Mouse (Mus musculus) left cerebral cortex, adult 9 months (tissue): ENCODE results near the gene Elf4.

Experiments
- DNase-seq, 2 experiments: peaks; one replicate each; pipeline ENCODE4 v3.0.0; 2022; ENCODE audit warnings: low spot score in 2 of 2

Elf4 gene

DNA sequence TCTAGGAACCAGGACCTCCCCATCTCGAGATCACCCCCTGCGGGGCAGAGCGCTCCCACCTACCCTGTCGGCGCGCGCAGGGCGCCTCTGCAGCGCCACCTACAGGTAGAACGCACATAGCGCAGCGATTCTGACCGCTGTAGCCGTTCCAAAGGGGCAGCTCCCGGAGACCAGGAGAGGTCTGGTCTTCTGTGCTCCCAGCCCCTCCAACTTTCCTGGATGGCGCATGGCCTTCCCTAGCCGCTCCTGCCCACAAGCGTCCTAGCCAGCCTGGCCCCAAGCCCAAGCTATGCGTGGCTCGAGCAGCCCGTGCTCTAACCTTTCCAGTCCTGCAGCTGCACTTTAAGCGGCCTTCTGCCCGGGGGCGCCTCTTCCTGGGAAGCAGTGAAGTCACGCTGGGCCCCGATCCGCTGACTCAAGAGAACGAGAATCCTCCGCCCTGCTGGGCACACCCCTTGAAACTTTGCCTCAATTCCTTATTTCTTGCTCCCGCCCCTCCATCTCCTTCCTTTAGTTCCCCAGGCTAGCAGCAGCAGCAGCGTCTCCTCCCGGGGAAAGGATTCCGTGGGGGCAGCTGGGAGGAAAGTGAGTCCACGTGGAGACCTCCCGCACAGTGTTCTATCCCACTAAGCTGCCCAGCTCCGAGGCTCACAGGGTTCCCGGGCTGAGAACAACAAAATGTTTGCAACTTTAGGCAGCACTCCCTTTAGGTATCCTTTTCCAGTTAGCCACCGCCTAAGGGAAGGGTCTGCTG is at the start of gene Elf4:
Gene Elf4 (minus strand): TSS at position 379 of the 754 bp plus-strand sequence.
- DNase-seq = peak in 1 of 2 experiments; percentile 32

DNA sequence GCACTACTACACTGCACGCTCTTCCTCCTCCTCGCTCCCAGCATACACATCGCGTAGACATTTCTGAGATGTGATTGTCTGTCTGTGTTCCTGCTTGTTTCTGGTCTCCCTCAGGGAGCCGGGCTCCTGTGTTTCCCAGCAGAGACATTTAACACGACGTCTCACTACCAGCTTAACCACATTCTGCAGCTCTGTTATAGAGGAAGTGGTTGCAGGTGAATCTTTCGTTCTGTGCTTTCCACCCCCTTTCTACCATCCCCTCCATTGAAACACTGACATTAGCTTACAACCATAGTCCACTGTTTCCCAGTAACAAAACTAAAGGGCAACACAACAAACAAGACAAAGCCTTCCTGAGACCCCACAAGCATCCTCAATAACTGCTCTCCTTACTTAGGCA is 30.8 kb upstream of the Elf4 start:
- no peak for DNase-seq

DNA sequence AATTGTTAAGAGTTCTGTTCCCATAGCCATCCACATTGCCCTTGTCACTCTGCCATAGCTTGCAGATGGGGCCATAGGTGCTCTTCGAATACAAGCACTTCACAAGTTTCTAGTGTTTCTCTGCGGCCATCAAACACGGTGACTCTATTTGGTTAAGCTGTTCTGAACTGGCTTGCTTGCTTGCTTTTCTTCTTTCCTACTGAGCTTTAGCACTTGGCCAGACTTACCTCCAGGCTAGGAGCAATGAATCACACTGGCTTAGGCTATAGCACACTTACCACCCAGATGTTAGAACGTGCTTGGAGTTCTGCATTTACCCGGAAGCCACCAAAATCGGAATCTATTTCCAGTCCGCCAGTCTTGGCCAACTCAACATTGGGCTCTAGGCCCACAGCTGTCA is 18.8 kb upstream of the Elf4 start:
- DNase-seq = no peak

GRCm38 (mm10) chrX:48481095-48481494 is 18.2 kb upstream of the Elf4 start:
- no peak for DNase-seq

GRCm38 (mm10) chrX:48467355-48467946 is 4.5 kb upstream of the Elf4 start:
- no peak for DNase-seq

DNA sequence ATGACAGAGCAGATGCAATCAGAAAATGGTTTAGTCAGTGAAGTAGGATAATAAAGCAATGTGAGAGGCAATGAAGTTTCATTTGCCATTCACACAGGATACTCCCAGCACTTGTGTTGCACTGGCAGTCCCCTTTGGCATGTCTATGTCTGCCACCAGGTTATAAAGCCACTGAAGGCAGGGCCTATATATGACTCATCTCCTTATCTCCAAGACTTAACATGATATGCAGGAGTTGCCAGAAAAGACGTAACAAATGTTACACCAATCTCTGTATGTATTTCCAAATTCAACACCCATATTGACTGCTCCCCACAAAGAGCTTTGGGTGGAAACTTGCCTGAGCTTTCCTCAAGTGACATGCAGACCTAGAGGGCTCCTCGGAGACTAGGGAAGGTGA is 3.2 kb upstream of the Elf4 start:
- no peak for DNase-seq

DNA sequence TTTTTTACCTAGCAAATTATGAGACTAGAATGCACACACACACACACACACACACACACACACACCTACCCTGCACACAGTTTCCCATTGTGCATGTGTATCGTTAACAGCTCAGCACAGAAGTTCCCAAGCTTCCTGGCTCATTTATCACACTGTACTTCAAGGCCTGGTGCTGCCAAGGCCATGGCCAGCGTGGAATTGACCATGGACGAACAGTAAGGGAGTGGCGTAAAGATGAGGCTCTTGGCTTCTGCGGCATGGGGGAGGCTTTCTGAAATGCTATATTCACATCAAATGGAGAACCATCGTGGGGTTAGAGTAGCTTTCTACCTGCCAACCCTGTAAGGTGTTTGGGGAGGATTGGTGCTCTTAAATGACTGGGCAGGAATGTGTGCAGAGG is 1.5 kb upstream of the Elf4 start:
- no peak for DNase-seq

GRCm38 (mm10) chrX:48463636-48464035 is 704 bp upstream of the Elf4 start:
- DNase-seq = no peak

GRCm38 (mm10) chrX:48462297-48462696 is 635 bp downstream of the Elf4 start:
- DNase-seq = no peak

DNA sequence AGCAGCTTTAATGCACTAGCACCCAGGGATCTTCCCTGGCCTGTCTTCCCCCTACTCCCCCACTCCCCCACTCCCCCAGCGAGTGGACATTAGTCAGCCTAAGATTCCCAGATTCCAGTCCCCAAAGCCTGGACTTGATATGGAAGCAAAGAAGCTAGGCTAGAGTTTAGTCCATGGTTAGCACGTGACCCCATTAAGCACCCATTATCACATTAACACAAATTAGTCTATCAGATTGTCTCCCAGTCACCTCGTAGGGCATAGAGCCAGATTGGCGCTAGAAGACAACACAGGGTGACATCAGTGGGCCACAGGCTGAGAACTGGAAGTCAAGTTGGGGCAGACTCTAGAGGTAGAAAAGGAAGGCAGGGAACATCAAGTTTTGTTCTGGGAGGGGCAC is 1.9 kb downstream of the Elf4 start:
- DNase-seq = no peak

- no peak for DNase-seq
Observed at GRCm38 (mm10) chrX:48460496-48460895, 2.4 kb downstream of the Elf4 start.

GRCm38 (mm10) chrX:48456956-48457355 is 6.0 kb downstream of the Elf4 start:
- DNase-seq = no peak

DNA sequence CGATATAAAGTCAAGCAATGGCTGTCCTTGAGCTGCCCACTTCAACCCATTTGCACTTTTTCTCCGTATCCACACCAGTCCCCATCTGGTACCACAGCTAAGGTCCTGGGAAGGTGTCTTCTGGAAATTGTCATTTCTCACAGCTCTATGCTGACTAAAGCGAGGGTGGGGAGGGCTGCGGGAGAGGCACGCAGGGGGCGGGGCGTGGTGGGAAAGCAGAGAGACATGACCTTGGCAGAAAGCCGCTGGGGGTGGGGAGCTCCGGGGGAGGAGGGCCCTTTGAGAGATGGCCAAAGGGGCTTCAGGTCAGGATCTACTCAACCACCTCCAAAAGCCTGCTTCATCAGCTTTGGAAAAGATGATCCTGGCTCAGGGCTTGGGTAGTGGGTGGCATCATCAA is 7.9 kb downstream of the Elf4 start:
- DNase-seq = no peak

- no peak for DNase-seq
Observed at GRCm38 (mm10) chrX:48454495-48454878, 8.4 kb downstream of the Elf4 start.

DNA sequence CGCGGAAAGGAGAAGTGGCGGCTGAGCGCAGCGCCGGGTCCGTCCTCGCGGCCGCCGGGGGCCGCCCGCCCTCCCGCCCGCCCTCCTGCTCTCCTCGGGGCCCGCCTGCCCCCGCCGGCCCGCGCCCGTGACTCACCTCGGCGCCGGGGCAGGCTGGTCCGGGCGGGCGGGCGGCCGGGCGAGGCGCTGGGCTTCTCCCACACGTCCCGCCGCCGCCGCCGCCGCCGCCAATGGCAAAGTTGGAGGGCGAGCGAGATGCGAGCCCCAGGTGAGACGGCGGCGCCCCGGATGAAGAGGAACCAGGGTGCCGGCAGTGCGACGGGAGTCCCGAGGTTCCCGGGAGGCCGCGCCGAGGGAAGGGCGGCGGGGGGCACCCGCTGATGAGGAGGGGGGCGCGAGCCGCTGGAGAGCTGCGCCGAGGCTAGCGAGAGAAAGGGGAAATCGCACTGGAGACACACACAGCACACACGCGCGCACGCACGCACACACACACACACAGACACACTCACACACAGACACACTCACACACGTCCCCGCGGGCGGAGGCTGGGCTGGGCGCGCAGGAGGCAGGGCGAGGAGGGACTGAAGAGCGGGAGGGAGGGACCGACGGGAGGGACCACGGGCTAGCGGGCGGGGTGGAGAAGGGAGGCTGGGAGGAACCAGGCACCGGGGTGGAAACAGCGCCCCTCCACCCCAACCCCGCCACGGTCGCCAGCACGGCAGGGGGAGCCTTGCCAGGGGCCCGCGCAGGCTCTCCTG is 9.0 kb downstream of the Elf4 start:
- DNase-seq = peak in 1 of 2 experiments; percentile 17

GRCm38 (mm10) chrX:48452931-48453673 is 9.8 kb downstream of the Elf4 start:
- no peak for DNase-seq

- DNase-seq = no peak
Observed at GRCm38 (mm10) chrX:48452231-48452890, 10.6 kb downstream of the Elf4 start.

DNA sequence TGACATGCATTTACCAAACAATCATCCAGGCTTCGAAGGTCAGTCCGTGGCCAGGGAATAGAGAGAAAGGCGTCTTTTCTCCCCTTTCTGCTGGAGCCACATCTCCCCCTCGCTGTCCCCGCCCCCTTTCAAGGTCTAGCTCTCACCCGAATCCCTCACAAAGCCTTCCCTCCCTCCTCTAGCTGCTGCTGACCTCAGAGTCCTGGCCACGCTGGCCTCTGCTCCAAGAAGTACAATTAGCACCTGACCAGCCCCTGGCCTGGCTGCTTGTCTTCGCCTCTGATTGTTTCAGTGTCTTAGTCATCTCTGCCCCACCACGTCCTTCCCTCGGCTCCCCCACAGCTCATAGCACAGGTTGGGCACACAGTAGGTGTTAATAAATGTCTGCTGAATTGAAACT is 13.3 kb downstream of the Elf4 start:
- DNase-seq = no peak

DNA sequence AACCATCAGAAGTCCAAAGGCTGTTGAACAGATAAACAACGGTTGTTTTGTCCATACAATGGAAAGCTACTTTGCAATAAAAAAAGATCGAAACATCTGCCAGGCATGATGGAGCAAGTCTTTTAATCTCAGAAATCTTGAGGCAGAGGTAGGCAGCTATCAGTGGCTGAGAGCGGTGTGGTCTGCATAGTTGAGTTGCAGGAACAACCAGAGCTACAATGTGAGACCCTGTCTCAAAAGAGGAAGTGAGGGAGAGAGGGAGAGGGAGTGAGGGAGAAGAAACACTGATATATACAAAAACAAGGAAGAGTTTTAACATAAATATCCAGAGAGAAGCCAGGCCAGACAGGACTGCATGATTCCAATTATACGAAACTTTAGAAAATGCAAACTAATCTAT is 18.3 kb downstream of the Elf4 start:
- DNase-seq = no peak

DNA sequence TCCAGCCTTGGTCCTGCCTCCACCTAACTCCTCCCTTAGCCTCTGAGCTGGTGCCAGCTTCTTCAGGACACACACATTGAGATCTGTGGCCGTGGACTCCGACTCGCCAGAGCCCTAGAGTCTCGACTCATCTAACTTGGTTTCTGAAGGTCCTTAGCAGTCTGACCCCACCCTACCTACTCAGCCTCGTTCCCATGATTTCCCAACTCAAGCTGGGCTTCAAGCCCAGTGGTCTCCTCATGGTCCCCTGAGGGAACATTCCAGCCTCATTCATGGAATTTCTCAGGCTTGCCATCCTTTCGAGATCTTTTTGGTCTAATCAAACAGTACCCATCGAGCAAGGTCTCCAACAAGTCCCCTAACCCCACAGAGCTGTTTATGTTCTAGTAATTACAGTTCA is 21.0 kb downstream of the Elf4 start:
- no peak for DNase-seq

DNA sequence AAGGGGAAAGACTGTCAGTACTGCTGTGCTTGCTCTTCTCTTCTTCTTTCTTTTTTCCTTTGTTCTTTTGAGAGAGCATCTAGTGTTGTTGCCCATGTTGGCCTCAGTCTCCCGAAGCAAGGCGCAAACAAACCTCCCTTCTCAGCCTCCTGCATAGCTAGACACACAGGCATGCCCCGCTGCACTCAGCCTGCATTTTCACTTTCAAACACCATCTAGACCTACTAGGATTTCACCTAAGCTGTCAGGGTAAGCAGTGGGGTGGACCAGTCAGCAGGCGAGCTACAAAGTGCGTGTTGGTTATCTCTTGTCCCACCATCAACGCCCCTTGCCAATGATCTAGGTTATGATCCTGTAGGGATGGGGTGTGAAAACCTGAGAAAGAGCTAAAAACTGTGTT is 21.4 kb downstream of the Elf4 start:
- no peak for DNase-seq

DNA sequence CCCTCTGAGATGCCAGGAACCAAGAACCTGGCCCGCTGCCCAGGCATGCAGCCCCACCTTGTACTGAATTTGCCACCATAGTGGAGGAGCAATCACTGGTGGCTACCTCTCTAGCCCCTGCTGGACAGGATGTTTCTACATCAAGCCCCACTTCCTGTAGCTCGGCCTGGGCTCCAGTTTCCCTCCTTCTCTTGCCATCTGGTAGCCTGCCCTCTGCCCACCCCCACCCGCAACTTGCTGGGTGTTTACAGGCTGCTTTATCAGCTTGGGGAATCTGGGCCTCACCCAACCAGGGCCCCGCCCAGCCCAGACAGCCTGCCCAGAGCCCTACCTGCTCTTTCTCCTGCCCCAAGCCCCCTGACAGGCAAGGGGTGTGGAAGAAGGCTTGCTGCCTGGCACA is 23.9 kb downstream of the Elf4 start:
- DNase-seq = no peak
